Mouse (Mus musculus): ENCODE measurements around the gene Zfp750. TPM values are rescaled to one million over a fixed set of nuclear protein-coding genes. Genes with fewer than 3 reads are reported as not detected.

Gene Zfp750
- polyA plus RNA-seq, 1 experiment from 2014 or later: 0.93 TPM

DNA sequence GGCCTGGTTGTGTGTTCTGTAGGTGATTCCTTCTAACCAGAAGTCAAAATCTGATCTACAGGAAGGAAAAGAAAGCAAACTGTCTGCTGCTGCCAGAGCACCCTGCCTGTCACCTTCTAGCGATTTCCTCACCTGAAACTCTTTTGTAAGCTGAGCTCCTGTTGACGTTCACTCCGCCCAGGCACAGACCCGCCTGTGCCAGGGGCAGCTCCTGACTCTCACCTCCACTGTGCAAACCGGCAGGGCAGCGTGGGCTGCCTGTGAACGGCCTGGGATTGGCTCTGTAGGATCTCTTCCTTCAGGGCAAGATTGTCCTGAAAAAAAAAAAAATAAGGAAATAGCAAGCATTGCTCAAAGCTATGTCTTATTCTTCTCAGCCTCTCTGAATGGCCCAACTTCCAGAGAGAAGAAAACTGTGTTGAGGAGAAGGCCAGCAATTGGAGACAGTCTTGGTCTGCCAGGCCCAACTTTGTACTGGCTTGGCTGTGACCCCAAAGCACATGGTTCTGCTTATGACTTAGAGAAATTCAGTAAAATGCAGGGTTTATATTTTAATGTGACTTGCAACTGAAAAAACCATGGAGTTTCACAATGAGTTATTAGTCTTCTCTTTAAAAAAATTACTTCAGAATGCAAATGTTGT is 25.7 kb upstream of the Zfp750 start:
- no peaks in the 10 kb centered on the region for H3K36me3 ChIP-seq (ENCODE audit: control insufficient read depth, insufficient read depth, low read length)
- H3K27ac ChIP-seq (ENCODE audit: low read length): peak overlapping the region; percentile 88
- 0 out of 2 replicates have a peak overlapping the region, but pooled peaks have one; percentile 25 for H3K9ac ChIP-seq (ENCODE audit: low read length)
- peaks cover 25% of the 10 kb centered on the region for H3K4me1 ChIP-seq (replicated peaks; ENCODE audit: control insufficient read depth, insufficient read depth, low read length)
- H3K9me3 ChIP-seq (ENCODE audit: control insufficient read depth, low read length): no peaks in the 10 kb centered on the region
- H3K27me3 ChIP-seq (ENCODE audit: control insufficient read depth, insufficient read depth, low read depth, low read length): no peaks in the 10 kb centered on the region
- 45% methylated on average over 7 of the region's 7 CpGs for WGBS
- peak overlapping the region; percentile 22; the same call in 1 of the 2 replicates for H3K4me2 ChIP-seq (ENCODE audit: low read depth, low read length)
- no peak overlapping the region for H3K4me3 ChIP-seq (ENCODE audit: low read length)
- ATAC-seq (ENCODE audit: low read depth): peak; percentile 66

DNA sequence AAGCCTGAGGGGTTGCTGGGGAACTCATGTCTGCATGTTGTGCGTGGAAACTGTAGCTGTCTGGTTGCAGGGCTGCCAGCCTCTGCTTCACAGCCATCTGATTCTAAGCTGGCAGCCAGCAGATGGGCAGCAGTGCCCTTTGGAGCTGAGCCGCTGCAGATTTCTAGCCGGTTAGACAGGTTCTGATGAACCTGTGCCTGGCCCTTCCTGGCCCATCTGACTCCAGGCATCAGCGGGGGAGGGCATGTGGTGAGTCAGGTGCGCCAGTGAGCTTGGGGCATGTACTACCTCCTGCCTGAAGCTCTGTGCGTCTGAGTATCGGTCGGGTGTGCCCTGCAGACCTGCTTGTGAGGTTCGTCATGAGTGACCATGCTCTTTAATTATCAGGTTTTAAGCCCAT is 24.8 kb upstream of the Zfp750 start:
- H3K27ac ChIP-seq (ENCODE audit: low read length): peak overlapping the region; percentile 88
- 52% methylated on average over 9 of the region's 9 CpGs for WGBS
- peak; percentile 85 for ATAC-seq (ENCODE audit: low read depth)

DNA sequence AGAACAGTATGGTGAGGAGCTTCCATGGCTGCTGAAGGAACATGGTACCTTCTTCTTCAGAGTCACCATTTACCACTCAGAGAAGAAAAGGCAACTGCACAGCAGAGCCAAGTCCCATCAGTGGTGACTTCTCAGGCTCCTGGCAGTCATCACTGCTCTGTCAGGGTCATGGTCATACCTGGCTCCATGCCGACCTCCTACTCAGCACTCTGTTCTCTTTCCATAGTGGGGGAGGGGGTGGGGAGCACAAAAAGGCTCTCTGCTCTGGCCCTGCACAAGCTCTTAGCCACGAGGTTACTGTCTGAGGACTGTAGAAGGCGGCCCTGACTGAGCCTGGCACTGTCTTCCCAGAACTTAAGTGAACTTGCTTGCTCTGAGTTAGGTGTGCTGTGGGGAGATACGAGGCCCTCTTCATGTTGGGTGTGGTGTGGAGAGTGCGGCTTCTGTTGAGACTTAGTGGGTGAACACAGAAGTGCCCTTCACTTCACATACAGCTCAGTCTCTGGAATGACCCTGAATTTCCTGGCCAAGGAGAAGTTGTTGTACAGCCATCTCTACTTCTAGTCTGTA is 24.2 kb upstream of the Zfp750 start:
- 56% methylated on average over 5 of the region's 5 CpGs for WGBS
- no peaks in the 10 kb centered on the region for H3K9me3 ChIP-seq (ENCODE audit: control insufficient read depth, low read length)
- H3K4me1 ChIP-seq (replicated peaks; ENCODE audit: control insufficient read depth, insufficient read depth, low read length): peaks cover 15% of the 10 kb centered on the region
- no peak overlapping the region for H3K4me3 ChIP-seq (ENCODE audit: low read length)
- H3K9ac ChIP-seq (ENCODE audit: low read length): no peak overlapping the region; the same call in 1 of the 2 replicates
- H3K27ac ChIP-seq (ENCODE audit: low read length): peak overlapping the region; percentile 88
- ATAC-seq (ENCODE audit: low read depth): peak; percentile 53
- no peaks in the 10 kb centered on the region for H3K27me3 ChIP-seq (ENCODE audit: control insufficient read depth, insufficient read depth, low read depth, low read length)
- H3K36me3 ChIP-seq (ENCODE audit: control insufficient read depth, insufficient read depth, low read length): no peaks in the 10 kb centered on the region
- H3K4me2 ChIP-seq (ENCODE audit: low read depth, low read length): peak overlapping the region; percentile 8; the same call in 1 of the 2 replicates

More for the DNA sequence above, 24.8 kb upstream of the Zfp750 start:
- H3K27me3 ChIP-seq (ENCODE audit: control insufficient read depth, insufficient read depth, low read depth, low read length): no peaks in the 10 kb centered on the region
- peak overlapping the region; percentile 22 for H3K4me2 ChIP-seq (ENCODE audit: low read depth, low read length)
- H3K4me3 ChIP-seq (ENCODE audit: low read length): no peak overlapping the region
- H3K36me3 ChIP-seq (ENCODE audit: control insufficient read depth, insufficient read depth, low read length): no peaks in the 10 kb centered on the region
- H3K4me1 ChIP-seq (replicated peaks; ENCODE audit: control insufficient read depth, insufficient read depth, low read length): peaks cover 16% of the 10 kb centered on the region
- no peak overlapping the region; the same call in 1 of the 2 replicates for H3K9ac ChIP-seq (ENCODE audit: low read length)
- no peaks in the 10 kb centered on the region for H3K9me3 ChIP-seq (ENCODE audit: control insufficient read depth, low read length)

DNA sequence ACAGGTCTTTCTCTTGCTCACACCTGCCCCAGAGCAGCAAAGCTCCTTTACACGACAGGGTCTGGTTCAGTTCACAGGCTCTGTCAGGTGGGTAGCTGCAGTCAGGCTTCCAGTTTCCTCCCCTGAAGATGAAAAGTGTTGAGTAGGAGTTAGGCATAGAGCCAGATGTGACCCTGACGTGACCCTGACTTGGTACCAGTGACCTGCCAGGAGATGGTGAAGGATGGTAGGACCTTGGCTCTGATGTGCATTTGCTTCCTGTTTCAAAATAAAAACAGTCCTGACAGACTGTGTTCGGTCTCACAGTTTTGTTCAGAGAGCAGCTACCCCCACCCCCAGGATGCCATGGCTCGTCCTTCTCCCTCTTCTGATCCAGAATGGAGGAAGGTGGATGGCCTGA is 23.3 kb upstream of the Zfp750 start:
- no peak for ATAC-seq (ENCODE audit: low read depth)
- H3K27ac ChIP-seq (ENCODE audit: low read length): no peak overlapping the region
- H3K9ac ChIP-seq (ENCODE audit: low read length): no peak overlapping the region
- H3K9me3 ChIP-seq (ENCODE audit: control insufficient read depth, low read length): no peaks in the 10 kb centered on the region
- no peaks in the 10 kb centered on the region for H3K27me3 ChIP-seq (ENCODE audit: control insufficient read depth, insufficient read depth, low read depth, low read length)
- H3K4me3 ChIP-seq (ENCODE audit: low read length): no peak overlapping the region
- peaks cover 15% of the 10 kb centered on the region for H3K4me1 ChIP-seq (replicated peaks; ENCODE audit: control insufficient read depth, insufficient read depth, low read length)
- no peaks in the 10 kb centered on the region for H3K36me3 ChIP-seq (ENCODE audit: control insufficient read depth, insufficient read depth, low read length)
- no peak overlapping the region for H3K4me2 ChIP-seq (ENCODE audit: low read depth, low read length)
- 81% methylated on average over 4 of the region's 4 CpGs for WGBS

DNA sequence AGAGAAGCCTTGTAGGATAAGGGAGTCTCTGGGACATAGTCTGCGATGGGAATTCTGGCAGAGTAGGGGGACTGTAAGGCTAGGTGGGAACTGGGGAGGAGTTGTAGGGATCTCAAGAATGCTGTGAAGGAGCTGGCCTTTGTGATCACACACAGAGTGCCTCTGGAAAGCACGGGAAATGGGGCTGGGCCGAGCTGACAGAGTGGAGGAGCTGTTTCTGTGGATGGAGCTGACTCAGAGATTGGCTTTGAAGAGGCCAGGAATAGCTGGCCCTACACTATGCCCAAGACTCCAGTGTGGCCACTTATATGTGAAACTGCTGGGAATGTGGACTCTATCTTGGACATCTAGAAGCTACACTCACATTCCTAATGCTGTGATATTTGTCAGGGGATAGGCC is 17.4 kb upstream of the Zfp750 start:
- no peak overlapping the region for H3K4me2 ChIP-seq (ENCODE audit: low read depth, low read length)
- no peaks in the 10 kb centered on the region for H3K27me3 ChIP-seq (ENCODE audit: control insufficient read depth, insufficient read depth, low read depth, low read length)
- H3K4me3 ChIP-seq (ENCODE audit: low read length): no peak overlapping the region
- no peak overlapping the region for H3K9ac ChIP-seq (ENCODE audit: low read length)
- H3K9me3 ChIP-seq (ENCODE audit: control insufficient read depth, low read length): no peaks in the 10 kb centered on the region
- peaks cover 5% of the 10 kb centered on the region; the same call in 1 of the 2 replicates for H3K4me1 ChIP-seq (replicated peaks; ENCODE audit: control insufficient read depth, insufficient read depth, low read length)
- WGBS: 15% methylated on average over 3 of the region's 3 CpGs
- H3K27ac ChIP-seq (ENCODE audit: low read length): no peak overlapping the region
- ATAC-seq (ENCODE audit: low read depth): peak; percentile 47; the same call in 1 of the 2 replicates
- H3K36me3 ChIP-seq (ENCODE audit: control insufficient read depth, insufficient read depth, low read length): no peaks in the 10 kb centered on the region

DNA sequence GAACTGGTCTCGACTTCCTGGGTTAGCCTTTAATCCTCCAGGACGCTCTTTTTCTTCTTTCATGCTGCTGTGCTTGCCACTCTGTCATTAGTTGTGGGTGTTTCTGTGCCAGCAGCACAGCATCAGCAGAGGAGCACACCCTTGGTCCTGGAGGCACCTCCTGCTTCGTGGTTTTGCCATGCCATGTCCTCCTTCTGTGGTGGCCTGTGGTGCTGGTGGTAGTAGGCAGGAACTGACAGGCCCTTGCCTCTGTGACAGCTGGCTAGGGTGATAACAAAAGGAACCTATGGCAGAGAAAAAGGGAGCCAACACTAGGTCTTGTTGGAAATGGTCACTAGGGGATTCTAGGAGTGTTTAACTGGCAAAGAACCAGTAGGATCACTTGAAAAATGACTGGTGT is 10.6 kb upstream of the Zfp750 start:
- Histone ChIP-seq H3K4me3 (ENCODE audit: low read length) (no peak overlapping the region), H3K27me3 (ENCODE audit: control insufficient read depth, insufficient read depth, low read depth, low read length) (no peaks in the 10 kb centered on the region), H3K9ac (ENCODE audit: low read length) (no peak overlapping the region), H3K4me1 (replicated peaks; ENCODE audit: control insufficient read depth, insufficient read depth, low read length) (peaks cover 3% of the 10 kb centered on the region; the same call in 1 of the 2 replicates), H3K4me2 (ENCODE audit: low read depth, low read length) (no peak overlapping the region), H3K36me3 (ENCODE audit: control insufficient read depth, insufficient read depth, low read length) (no peaks in the 10 kb centered on the region), H3K9me3 (ENCODE audit: control insufficient read depth, low read length) (no peaks in the 10 kb centered on the region), H3K27ac (ENCODE audit: low read length) (no peak overlapping the region)
- no peak for ATAC-seq (ENCODE audit: low read depth)
- WGBS: 87% methylated on average over 3 of the region's 3 CpGs

DNA sequence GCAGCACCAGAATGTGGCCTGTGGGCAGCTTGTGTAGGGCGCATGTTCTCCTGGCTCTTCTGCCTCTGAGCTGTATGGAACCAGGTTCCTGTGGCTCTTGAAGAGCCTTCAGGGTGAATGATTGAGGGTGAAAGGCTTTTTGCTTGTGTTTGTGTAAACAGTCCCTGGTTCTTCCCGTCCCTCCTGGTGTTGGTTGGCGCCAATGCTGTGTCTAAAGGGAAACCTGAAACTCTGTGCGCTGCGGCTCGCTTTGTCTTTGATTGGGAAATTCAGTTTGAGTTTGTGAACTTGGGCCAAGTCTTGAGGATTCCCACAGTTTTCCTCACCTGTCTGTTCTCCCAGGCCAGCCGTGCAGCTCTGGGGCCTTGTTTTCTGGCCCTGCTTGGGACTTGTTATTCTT is 5.1 kb upstream of the Zfp750 start:
- Histone ChIP-seq H3K4me2 (ENCODE audit: low read depth, low read length) (no peak overlapping the region), H3K4me3 (ENCODE audit: low read length) (no peak overlapping the region), H3K9ac (ENCODE audit: low read length) (no peak overlapping the region), H3K27ac (ENCODE audit: low read length) (no peak overlapping the region), H3K36me3 (ENCODE audit: control insufficient read depth, insufficient read depth, low read length) (no peaks in the 10 kb centered on the region), H3K27me3 (ENCODE audit: control insufficient read depth, insufficient read depth, low read depth, low read length) (no peaks in the 10 kb centered on the region), H3K4me1 (replicated peaks; ENCODE audit: control insufficient read depth, insufficient read depth, low read length) (no peaks in the 10 kb centered on the region), H3K9me3 (ENCODE audit: control insufficient read depth, low read length) (no peaks in the 10 kb centered on the region)
- 64% methylated on average over 7 of the region's 7 CpGs for WGBS
- no peak for ATAC-seq (ENCODE audit: low read depth)

DNA sequence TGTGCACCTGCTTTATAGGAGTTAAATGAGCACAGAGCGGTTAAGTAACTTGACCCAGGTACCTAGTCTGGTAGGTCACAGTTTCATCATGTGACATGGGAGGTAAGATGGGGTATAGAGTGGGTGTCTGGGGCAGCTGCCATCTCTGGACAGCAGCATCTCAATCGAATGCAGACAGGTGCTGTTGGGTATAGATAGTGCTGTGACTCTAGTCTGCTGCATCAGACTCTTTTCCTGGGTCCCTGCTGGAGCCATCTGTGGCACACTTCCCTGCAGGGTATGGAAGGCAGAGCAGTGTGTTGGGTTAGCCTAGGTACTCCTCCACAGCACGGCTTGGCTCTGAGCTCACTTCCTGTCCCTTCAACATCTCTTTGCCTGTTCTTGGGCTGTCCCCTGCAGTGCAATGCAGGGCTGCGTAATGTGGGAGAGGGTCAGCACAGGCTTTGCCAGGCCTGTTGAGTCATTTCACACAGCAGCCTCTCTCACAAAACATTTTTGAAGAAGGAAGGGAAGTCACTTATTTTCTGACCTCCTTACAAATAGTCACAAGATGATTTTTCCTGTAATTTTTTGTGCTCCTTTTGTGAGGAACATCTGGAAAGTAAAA is 3.1 kb upstream of the Zfp750 start:
- H3K4me3 ChIP-seq (ENCODE audit: low read length): no peak overlapping the region
- no peak overlapping the region for H3K27ac ChIP-seq (ENCODE audit: low read length)
- no peaks in the 10 kb centered on the region for H3K4me1 ChIP-seq (replicated peaks; ENCODE audit: control insufficient read depth, insufficient read depth, low read length)
- H3K9me3 ChIP-seq (ENCODE audit: control insufficient read depth, low read length): no peaks in the 10 kb centered on the region
- ATAC-seq (ENCODE audit: low read depth): no peak
- no peaks in the 10 kb centered on the region for H3K27me3 ChIP-seq (ENCODE audit: control insufficient read depth, insufficient read depth, low read depth, low read length)
- WGBS: 73% methylated on average over 4 of the region's 4 CpGs
- H3K4me2 ChIP-seq (ENCODE audit: low read depth, low read length): no peak overlapping the region
- no peaks in the 10 kb centered on the region for H3K36me3 ChIP-seq (ENCODE audit: control insufficient read depth, insufficient read depth, low read length)
- H3K9ac ChIP-seq (ENCODE audit: low read length): no peak overlapping the region

DNA sequence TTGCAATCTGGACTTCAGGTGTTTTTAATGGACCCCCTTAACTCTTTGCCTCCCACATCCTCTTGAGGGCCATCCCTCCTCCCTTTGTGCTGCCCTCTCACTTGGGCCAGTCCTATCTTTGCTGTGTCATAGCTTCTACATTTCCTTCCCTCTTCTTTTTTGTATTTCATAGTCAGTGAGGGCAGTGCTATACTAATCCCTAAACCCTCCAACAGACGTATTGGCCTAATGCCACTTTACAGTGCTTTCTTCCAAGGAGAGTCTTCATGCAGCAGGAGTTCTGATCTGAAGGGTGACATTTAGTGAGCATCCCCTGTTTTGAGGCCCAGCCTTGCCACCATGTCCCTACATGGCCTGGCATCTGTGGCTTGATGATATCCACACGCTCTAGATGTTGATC is 1.6 kb upstream of the Zfp750 start:
- Histone ChIP-seq H3K4me2 (ENCODE audit: low read depth, low read length) (no peak overlapping the region), H3K9me3 (ENCODE audit: control insufficient read depth, low read length) (no peaks in the 10 kb centered on the region), H3K9ac (ENCODE audit: low read length) (no peak overlapping the region), H3K4me3 (ENCODE audit: low read length) (no peak overlapping the region), H3K36me3 (ENCODE audit: control insufficient read depth, insufficient read depth, low read length) (no peaks in the 10 kb centered on the region), H3K4me1 (replicated peaks; ENCODE audit: control insufficient read depth, insufficient read depth, low read length) (no peaks in the 10 kb centered on the region), H3K27ac (ENCODE audit: low read length) (no peak overlapping the region), H3K27me3 (ENCODE audit: control insufficient read depth, insufficient read depth, low read depth, low read length) (no peaks in the 10 kb centered on the region)
- ATAC-seq (ENCODE audit: low read depth): no peak
- 77% methylated on average over 2 of the region's 2 CpGs for WGBS
